Mouse (Mus musculus) hindbrain, embryonic 13.5 days (tissue): ENCODE measurements around the gene Sumo1. TPM values are rescaled to one million over a fixed set of nuclear protein-coding genes. Genes with fewer than 3 reads are reported as not detected.

Experiments used
- polyA plus RNA-seq: library from polyadenylated mRNA; unstranded; fragments of >200 nt; fragmentation: Nextera tagmentation; extraction: Ambion mirVana; gene quantifications from 2 replicates; pipeline ENCODE4 v1.2.1, GENCODE M21; 2015

The Sumo1 gene
- polyA plus RNA-seq, 1 experiment from 2014 or later: 416 TPM

Other genes with a start within 250 kb of the Sumo1 start
- gene Fzd7, start 188.4 kb downstream of the Sumo1 start, polyA plus RNA-seq: 3.3 and 3.6 TPM in 2 replicates
- gene Gm973, start 154.6 kb downstream of the Sumo1 start, polyA plus RNA-seq: 7.9 and 8.6 TPM in 2 replicates
- 168 and 175 TPM in 2 replicates for gene Nop58, start 14.1 kb upstream of the Sumo1 start, polyA plus RNA-seq
- gene Bmpr2, start 92.6 kb upstream of the Sumo1 start, polyA plus RNA-seq: 11.7 and 12.1 TPM in 2 replicates
- 28.9 and 29.2 TPM in 2 replicates for gene Fam117b, start 242.2 kb upstream of the Sumo1 start, polyA plus RNA-seq